Mouse (Mus musculus) G1E (cell line): Measurements from ENCODE around the gene Insc.

Source experiments
- CTCF ChIP-seq: IDR thresholded peaks from 2 replicates; pipeline ENCODE4 v1.5.1; 2012; ENCODE audit warnings: low read depth, low read length, inconsistent platforms, mixed read lengths
- GATA1 ChIP-seq: IDR thresholded peaks from 2 replicates; pipeline ENCODE4 v1.6.1; 2012; ENCODE audit warnings: borderline replicate concordance, low read length, inconsistent platforms, mixed read lengths

DNA sequence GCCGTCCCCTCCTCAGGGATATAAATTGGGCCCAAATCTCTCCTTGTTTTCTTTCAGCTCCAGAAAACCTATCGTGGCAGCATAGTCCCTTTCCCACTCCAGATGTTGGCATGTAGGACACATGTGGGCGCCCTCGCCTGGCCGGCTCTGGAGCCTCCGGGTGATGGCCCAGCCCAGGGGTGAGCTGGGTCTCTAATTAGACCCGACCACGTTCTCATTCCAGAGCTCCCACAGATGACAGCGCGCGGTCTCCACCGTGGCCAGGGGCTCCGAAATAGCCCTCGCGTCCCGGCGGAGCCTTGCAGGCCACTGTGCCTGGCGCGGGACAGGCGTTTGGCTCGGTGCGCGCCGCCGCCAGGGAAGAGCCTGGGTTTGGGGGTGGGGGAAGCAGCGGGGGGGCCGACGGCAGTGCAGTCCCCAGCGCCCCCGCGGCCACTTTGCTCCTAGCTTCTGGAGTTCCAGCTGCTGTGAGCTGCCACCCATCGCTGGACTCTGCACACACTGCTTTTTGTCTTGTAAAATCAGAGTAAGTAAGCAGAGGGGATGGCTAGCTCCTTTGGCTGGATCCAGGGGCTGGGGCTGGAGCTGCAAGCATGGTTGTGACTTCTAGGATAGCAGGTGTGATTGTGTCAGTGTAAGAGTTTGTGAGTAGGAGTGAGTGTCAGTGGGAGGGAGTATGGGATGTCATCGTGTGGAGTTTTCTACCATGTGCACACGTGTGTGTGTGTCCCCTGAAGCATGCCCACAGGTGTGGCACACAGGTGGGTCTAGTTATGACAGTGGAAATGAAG, 2.2 kb downstream of the Insc start:
- no peak for TF ChIP-seq GATA1
- TF ChIP-seq CTCF, result no peak
